Mouse (Mus musculus) megakaryocyte, embryonic 14.5 days (primary cell): ENCODE data around the gene Gm28043.

Source experiments
- FLI1 ChIP-seq: IDR thresholded peaks from 2 replicates; pipeline ENCODE4 v1.6.1; 2012; ENCODE audit warnings: low read length, inconsistent platforms, mixed read lengths
- GATA1 ChIP-seq: IDR thresholded peaks from 3 replicates; pipeline ENCODE4 v1.6.1; 2012; ENCODE audit warnings: mixed read lengths, low read length, inconsistent platforms, borderline replicate concordance

DNA sequence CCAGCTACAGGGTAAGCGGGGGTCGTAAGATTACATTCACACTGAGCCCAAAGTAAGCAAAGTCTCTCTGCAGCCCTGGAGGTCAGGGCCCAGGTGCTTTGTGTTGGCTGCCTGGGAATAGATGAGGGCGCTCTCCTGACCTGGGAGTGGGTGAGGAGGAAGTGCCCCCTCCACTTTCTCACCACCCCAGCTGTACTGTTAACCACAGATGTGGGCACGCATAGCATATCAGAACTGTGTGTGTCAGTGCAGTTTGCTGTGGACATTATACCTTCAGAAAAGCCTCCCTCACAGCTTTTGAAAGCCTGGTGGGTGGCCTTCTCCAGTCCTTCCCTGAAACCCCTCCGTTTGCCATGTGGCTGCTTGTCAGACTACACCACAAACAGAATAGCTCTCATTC lies 30.4 kb upstream of the Gm28043 start:
- TF ChIP-seq GATA1 (no peak), FLI1 (no peak)
